Mouse (Mus musculus) intestine, embryonic 14.5 days (tissue): Measurements from ENCODE around the gene Vars2. TPM values are rescaled to one million over a fixed set of nuclear protein-coding genes. Genes with fewer than 3 reads are reported as not detected.

Experiments used
- ATAC-seq: fragments of 200-750 bp; cut with Nextera tagmentation; replicated peaks from 2 replicates; pipeline ENCODE4 v1.8.0; 2017; ENCODE audit warnings: low read depth, moderate number of reproducible peaks, moderate TSS enrichment, moderate library complexity; ENCODE audit not compliant: low FRiP score, low TSS enrichment
- DNase-seq: peaks from one replicate; pipeline ENCODE4 v3.0.0-alpha.2; 2018; ENCODE audit warnings: low spot score
- H3K27ac ChIP-seq: fragments of 300-500 bp; sonication (generic); 2 replicates; pipeline ENCODE4 v1.5.1; 2014; ENCODE audit warnings: low read depth, mild to moderate bottlenecking, control low read depth
- H3K27me3 ChIP-seq: fragments of 300-500 bp; sonication (generic); replicated peaks from 2 replicates; pipeline ENCODE4 v1.6.1; 2014; ENCODE audit warnings: low read length, control low read depth; ENCODE audit not compliant: control insufficient read depth, insufficient read depth
- H3K36me3 ChIP-seq: fragments of 300-500 bp; sonication (generic); 2 replicates; pipeline ENCODE4 v1.6.1; 2014; ENCODE audit warnings: low read length, control low read depth; ENCODE audit not compliant: control insufficient read depth, insufficient read depth
- H3K4me1 ChIP-seq: fragments of 300-500 bp; sonication (generic); replicated peaks from 2 replicates; pipeline ENCODE4 v1.6.1; 2014; ENCODE audit warnings: low read length, control low read depth, mixed read lengths; ENCODE audit not compliant: control insufficient read depth, insufficient read depth
- H3K4me2 ChIP-seq: fragments of 300-500 bp; sonication (generic); 2 replicates; pipeline ENCODE4 v1.6.1; 2014; ENCODE audit warnings: low read length
- H3K4me3 ChIP-seq: fragments of 300-500 bp; sonication (generic); 2 replicates; pipeline ENCODE4 v1.5.1; 2014; ENCODE audit warnings: low read depth, low read length, control low read depth, mixed read lengths
- H3K9ac ChIP-seq: fragments of 300-500 bp; sonication (generic); 2 replicates; pipeline ENCODE4 v1.6.1; 2014; ENCODE audit warnings: mild to moderate bottlenecking, low read length
- H3K9me3 ChIP-seq: fragments of 300-500 bp; sonication (generic); 2 replicates; pipeline ENCODE4 v1.6.1; 2016; ENCODE audit warnings: low read length, control low read depth; ENCODE audit not compliant: control insufficient read depth
- WGBS: fragments of 180-500 bp; shearing (Covaris S2); extraction: QIAGEN DNeasy Blood & Tissue Kit; methylation state at CpG from one replicate; pipeline ENCODE4 v1.1.7; 2014; 5-methylcytosine and 5-hydroxymethylcytosine counted together
- polyA plus RNA-seq: library from polyadenylated mRNA; unstranded; fragments of >200 nt; fragmentation: Nextera tagmentation; extraction: Ambion mirVana; gene quantifications from 2 replicates; pipeline ENCODE4 v1.2.1, GENCODE M21; 2014

The Vars2 gene
- polyA plus RNA-seq, 1 experiment from 2014 or later, result 18.1 TPM

DNA sequence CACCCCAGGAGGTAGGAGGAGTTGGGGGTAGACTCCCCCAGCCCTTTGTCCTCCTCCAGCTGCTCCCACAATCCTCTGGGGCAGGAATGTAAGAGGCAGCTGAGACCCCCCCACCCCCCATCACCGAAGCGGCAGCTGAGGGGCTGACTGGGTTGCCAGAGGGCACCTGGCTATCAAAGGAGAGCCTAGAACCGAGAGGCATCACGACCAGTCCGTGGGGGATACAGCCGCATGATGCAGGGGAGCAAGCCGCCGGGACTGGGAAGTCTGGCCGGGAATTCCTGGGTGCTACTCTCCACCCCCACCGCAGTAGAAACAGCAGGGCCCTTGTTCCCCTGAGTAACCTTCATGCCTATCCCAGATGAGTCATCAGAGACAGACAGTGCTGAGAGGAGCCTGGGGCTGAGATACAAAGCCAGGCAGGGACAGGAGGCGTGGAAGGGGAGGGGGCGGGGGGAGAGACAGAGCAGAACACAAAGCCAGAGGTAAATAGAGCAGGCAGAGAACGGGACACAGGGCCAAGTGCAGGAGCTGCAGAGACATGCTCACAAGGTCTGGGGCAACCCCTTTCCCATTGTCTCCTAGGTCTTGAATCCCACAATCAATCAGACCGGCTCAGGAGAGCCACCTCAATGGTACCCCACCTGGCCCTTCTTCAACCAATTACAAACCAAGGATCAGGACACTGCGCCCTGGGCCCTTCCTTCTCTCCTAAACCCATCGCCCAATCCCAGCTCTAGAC lies 30.5 kb upstream of the Vars2 start:
- WGBS, result 3% methylated on average over 16 of the region's 16 CpGs
- H3K9ac ChIP-seq, result peak overlapping the region; percentile 27
- H3K4me3 ChIP-seq, result peak overlapping the region; percentile 31
- no peaks in the 10 kb centered on the region for H3K27me3 ChIP-seq
- ATAC-seq, result peak; percentile 63
- H3K27ac ChIP-seq, result peak overlapping the region; percentile 86
- peaks cover 16% of the 10 kb centered on the region for H3K36me3 ChIP-seq
- peak; percentile 76 for DNase-seq
- peaks cover 4% of the 10 kb centered on the region; the same call in 1 of the 2 replicates for H3K9me3 ChIP-seq
- peak overlapping the region; percentile 58 for H3K4me2 ChIP-seq
- peaks cover 35% of the 10 kb centered on the region for H3K4me1 ChIP-seq

GRCm38 (mm10) chr17:35697429-35697758 lies 30.0 kb upstream of the Vars2 start:
- DNase-seq (no peak), ATAC-seq (peak; percentile 21; the same call in 1 of the 2 replicates)
- Histone ChIP-seq H3K4me2 (peak overlapping the region; percentile 58), H3K27me3 (no peaks in the 10 kb centered on the region), H3K4me1 (peaks cover 30% of the 10 kb centered on the region), H3K36me3 (peaks cover 21% of the 10 kb centered on the region), H3K9me3 (peaks cover 4% of the 10 kb centered on the region; the same call in 1 of the 2 replicates), H3K4me3 (peak overlapping the region; percentile 31), H3K9ac (peak overlapping the region; percentile 27), H3K27ac (peak overlapping the region; percentile 86)
- 21% methylated on average over 1 of the region's 1 CpGs for WGBS

DNA sequence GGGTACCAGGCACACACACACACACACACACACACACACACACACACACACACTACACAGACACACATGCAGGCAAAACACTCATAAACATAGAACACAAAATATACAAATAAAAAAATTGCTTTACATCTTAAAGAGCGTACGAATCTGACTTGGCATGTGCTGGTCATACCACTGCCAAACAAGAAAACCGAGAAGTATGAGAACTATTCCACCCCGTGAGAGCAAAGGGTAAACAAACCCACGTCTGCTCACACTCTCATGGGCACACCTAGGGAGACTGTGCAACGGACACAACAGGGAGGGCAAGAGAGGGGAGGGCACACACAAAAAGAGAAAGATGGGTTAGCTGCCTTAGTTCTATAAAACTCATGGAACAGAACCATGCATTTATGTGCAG lies 29.3 kb upstream of the Vars2 start:
- Histone ChIP-seq H3K4me3 (peak overlapping the region; percentile 31; the same call in 1 of the 2 replicates), H3K9me3 (peaks cover 4% of the 10 kb centered on the region; the same call in 1 of the 2 replicates), H3K4me1 (peaks cover 27% of the 10 kb centered on the region), H3K9ac (no peak overlapping the region), H3K27ac (no peak overlapping the region), H3K4me2 (peak overlapping the region; percentile 58), H3K27me3 (no peaks in the 10 kb centered on the region), H3K36me3 (peaks cover 28% of the 10 kb centered on the region)
- no peak for ATAC-seq
- WGBS, result 33% methylated on average over 6 of the region's 6 CpGs
- no peak for DNase-seq

- Histone ChIP-seq H3K4me2 (no peak overlapping the region), H3K4me1 (peaks cover 27% of the 10 kb centered on the region), H3K4me3 (no peak overlapping the region), H3K36me3 (peaks cover 42% of the 10 kb centered on the region), H3K27me3 (no peaks in the 10 kb centered on the region), H3K9ac (no peak overlapping the region), H3K27ac (no peak overlapping the region), H3K9me3 (peaks cover 4% of the 10 kb centered on the region; the same call in 1 of the 2 replicates)
- ATAC-seq (no peak), DNase-seq (no peak)
- 91% methylated on average over 2 of the region's 2 CpGs for WGBS
Measured at GRCm38 (mm10) chr17:35695289-35695688, 27.9 kb upstream of the Vars2 start.

- Histone ChIP-seq H3K27ac (no peak overlapping the region), H3K4me3 (no peak overlapping the region), H3K4me2 (no peak overlapping the region), H3K9ac (no peak overlapping the region), H3K9me3 (peaks cover 4% of the 10 kb centered on the region; the same call in 1 of the 2 replicates), H3K36me3 (peaks cover 56% of the 10 kb centered on the region), H3K4me1 (peaks cover 19% of the 10 kb centered on the region), H3K27me3 (no peaks in the 10 kb centered on the region)
- DNase-seq (no peak), ATAC-seq (no peak)
- 90% methylated on average over 5 of the region's 5 CpGs for WGBS
Measured at GRCm38 (mm10) chr17:35693906-35694305, 26.5 kb upstream of the Vars2 start.

DNA sequence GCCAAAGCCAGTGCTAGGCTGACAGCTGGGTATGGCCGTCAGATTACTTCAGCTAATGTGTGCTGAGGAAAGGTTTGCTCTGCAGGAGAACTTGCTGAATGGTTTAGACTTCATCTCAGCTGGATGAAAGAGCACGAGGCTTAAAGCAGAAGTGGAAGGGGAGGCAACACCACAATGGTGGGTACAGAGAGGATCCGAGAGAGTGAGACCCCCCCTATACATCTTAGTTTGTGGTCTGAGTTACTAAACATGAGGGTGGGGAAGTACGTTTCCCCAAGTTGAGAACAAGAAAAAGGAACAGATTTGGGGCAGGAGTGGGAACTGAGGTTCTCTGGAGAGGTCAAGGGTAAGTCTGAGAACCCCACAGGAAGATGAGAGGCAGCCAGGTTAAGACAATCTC lies 25.0 kb upstream of the Vars2 start:
- H3K36me3 ChIP-seq, result peaks cover 72% of the 10 kb centered on the region
- H3K4me2 ChIP-seq, result no peak overlapping the region
- H3K27ac ChIP-seq, result no peak overlapping the region
- no peak overlapping the region for H3K9ac ChIP-seq
- no peak for DNase-seq
- 82% methylated on average over 4 of the region's 4 CpGs for WGBS
- no peak overlapping the region for H3K4me3 ChIP-seq
- no peak for ATAC-seq
- H3K9me3 ChIP-seq, result peaks cover 4% of the 10 kb centered on the region; the same call in 1 of the 2 replicates
- peaks cover 8% of the 10 kb centered on the region for H3K4me1 ChIP-seq
- no peaks in the 10 kb centered on the region for H3K27me3 ChIP-seq

DNA sequence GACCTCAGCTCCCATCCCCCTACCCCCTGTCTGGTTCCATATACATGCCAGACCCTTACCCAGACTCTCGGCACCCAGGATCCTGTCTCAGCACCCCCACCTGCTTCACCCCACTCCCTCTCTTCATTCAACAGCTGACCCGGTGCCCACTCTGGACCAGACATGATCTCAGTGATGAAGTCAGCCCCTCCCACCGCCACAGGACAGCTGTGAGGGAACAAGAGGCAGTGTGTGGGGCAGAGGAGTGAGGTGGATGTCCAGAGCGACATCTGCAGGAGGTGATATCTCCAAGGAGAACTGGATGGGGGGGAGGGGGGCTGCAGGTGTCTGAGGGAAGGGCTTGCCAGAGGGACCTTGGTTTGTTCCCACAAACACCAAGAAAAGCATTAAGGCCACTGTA lies 24.4 kb upstream of the Vars2 start:
- Histone ChIP-seq H3K4me1 (peaks cover 2% of the 10 kb centered on the region; the same call in 1 of the 2 replicates), H3K9ac (no peak overlapping the region), H3K36me3 (peaks cover 77% of the 10 kb centered on the region), H3K4me3 (no peak overlapping the region), H3K9me3 (peaks cover 4% of the 10 kb centered on the region; the same call in 1 of the 2 replicates), H3K4me2 (no peak overlapping the region), H3K27ac (no peak overlapping the region), H3K27me3 (no peaks in the 10 kb centered on the region)
- no peak for ATAC-seq
- WGBS, result 85% methylated on average over 4 of the region's 4 CpGs
- no peak for DNase-seq

- Histone ChIP-seq H3K4me1 (no peaks in the 10 kb centered on the region), H3K9me3 (no peaks in the 10 kb centered on the region), H3K27me3 (no peaks in the 10 kb centered on the region), H3K4me2 (no peak overlapping the region), H3K9ac (no peak overlapping the region), H3K27ac (no peak overlapping the region), H3K36me3 (peaks cover 90% of the 10 kb centered on the region), H3K4me3 (no peak overlapping the region)
- WGBS, result 90% methylated on average over 18 of the region's 18 CpGs
- ATAC-seq (no peak), DNase-seq (no peak)
Measured at GRCm38 (mm10) chr17:35689936-35690645, 22.7 kb upstream of the Vars2 start.
